Mouse (Mus musculus): ENCODE data around the gene Bola3.

- TF ChIP-seq CTCF (IDR thresholded peaks at IDR 0.05; ENCODE audit: low read depth): no peak
- TF ChIP-seq EP300 (IDR thresholded peaks at IDR 0.05; ENCODE audit: low read depth): no peak
These were observed 37.7 kb upstream of the Bola3 start for GRCm38 (mm10) chr6:83311206-83311605.

Measured in liver, postnatal 0 days (tissue).